Mouse (Mus musculus) kidney, postnatal 10 days (tissue): ENCODE results near the gene Tbx18.

Experiments
- DNase-seq: peaks from one replicate; pipeline ENCODE4 v3.0.0; 2021; ENCODE audit warnings: mixed read lengths

Tbx18 gene

DNA sequence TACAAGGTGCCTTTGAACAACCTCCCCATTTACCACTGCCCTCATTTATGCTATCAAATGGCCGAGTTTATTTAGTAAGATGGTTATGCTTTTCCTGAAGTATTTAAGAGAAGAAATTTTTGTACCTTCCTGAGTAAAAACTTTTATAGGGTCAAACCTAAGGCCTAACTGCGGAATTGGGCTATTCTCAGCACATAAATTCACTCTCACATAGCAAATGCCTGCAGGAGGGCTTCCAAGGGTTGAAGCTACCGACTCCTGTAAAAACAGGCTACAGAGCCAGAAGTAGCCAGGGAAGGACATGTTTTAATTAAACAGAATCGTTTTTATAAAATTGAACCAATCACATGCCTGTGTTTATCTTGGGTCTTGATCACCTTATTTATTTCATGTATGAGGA, 20.7 kb downstream of the Tbx18 start:
- no peak for DNase-seq

DNA sequence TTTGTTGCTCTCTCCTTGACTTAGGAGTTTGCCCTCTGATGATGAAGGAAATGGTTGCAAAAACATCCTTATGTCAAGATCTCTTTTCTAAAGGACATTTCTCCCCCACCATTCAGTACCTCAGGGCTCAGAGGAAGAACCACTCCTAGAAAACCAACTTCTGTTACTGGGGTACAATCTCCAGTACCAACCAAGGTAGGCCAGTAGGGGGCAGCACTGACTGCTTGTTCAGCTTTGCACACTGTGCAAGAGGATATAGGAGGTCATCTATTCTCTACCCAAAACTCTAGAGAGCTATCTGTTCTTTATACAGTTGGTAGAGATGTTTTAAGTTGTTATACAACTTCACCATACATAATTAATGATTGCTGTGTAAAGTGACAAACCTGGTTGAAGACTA, 22.9 kb downstream of the Tbx18 start:
- DNase-seq = peak; percentile 74

DNA sequence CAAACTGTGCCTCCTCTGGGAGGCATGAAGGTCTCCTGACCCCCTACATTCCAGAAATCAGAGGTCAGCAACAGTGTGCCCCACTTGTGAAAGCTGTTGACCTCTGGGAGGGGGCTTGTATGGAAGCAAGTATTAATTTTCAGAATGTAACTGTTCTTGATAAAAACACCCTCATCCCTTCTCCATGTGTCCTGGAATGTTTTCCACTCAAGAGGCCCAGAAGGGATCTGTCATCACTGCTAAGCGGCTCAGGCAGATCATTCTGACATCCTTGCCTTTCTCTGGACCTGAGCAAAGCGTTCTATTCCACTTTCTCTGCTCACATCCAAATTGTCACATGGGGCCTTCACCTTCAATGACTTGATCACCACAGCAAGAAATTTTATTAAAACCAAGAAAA, 28.8 kb downstream of the Tbx18 start:
- no peak for DNase-seq

DNA sequence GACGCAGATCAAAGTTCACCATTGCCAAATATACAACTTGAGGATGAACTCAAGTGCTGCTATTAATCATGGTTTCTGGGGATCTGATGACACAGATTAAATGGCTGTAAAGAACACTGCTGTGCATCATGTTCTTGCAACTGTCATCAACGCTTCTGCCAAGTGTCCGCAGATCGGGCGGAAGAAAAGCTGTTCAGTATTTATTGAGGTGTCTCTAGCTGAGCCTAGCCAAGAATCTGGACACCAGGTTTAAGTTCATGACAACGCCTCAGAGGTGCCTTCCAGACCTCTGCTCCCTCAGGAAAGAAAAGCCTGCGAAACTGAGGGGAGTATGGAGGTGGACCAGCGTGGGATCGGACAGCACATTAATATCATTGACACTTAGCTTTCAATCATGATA, 44.1 kb downstream of the Tbx18 start:
- DNase-seq = no peak

DNA sequence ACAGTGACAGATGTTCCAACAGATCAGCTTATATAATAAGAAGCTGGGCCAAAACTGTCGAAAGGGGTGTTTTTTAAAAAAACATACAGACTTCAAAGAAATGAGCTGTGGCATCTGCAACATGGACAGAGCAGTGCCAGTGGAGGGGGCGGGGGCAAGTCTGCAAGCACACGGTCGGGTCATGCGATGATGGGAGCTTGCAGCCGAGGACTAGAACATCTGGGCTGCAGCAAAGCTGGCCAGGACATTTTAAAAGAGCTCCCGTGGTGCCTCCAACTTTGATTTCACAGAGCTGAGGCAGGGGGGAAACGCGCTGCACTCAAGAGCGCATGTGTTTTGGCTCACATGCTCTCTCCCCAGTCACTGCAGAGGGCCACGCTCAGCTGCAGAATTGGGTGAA, 48.8 kb downstream of the Tbx18 start:
- peak; percentile 10 for DNase-seq
